Mouse (Mus musculus): ENCODE measurements at regions not wholly inside any gene's neighbourhood (a gene's known extent, or its start where the extent isn't known, plus 50 kb on each side); places are given as distances from the start of the nearest gene placed in this dataset.

DNA sequence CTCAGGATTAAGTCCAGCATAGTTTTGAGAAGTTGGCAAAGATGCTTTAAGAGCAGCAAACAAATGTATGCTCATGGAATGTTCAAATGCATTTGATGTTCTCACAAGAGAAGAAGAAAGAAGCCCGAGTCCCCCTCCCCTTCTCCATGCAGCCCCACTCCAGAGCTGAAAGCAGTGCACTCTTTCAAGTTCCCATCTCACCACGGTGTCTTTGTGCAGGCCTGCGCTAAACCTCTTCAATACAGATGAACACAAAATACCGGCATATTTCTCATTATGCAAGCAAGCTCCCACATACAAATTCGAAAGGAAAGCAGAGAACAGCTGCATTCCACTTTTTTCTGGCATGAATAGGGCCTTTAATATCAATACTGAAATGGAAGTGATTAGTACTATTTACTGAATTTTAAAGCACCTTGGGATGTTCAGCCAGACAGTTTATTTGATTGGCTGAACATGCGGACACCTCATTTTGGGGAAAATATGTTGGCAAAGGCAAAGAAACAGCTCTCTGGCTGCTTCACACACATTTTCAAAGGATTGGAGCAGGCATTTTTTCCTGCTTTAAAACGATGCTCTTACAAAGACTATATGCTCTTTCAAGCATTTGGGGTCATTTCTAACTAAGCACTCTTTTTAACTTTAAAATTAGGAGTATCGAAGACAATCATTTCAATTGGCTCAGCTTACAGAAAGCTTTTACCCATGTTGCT is 595.8 kb downstream of the Car8 start:
- TF ChIP-seq CTCF (IDR thresholded peaks at IDR 0.05; ENCODE audit: low read depth) (no peak), EP300 (IDR thresholded peaks at IDR 0.05; ENCODE audit: low read depth) (no peak)

Measured in heart, postnatal 0 days (tissue).